Mouse (Mus musculus): Measurements from ENCODE around the gene Olfr549.

Gene Olfr549

DNA sequence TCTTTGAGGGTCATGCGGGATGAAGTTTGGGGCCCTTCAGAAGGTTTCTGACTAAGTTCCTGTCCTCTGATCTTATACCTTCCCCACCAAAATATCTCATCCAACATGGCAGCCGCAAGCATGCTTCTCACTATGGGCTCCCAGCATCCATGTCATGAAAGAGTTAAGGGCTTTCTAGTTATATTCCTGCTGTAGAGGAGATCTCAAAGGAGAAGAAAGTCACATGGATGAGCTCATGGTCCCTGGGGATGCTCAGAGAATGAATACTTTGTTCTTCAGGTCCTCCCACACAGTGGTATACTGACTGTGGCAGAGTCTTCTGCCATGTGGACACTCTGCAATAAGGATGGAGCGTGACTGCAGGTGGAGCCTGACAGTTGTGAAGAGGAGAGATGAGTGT is at the start of gene Olfr549:
Gene Olfr549, plus strand, starts transcription at position 301 of the 400 bp plus-strand sequence.
- H3K36me3 ChIP-seq (ENCODE audit: insufficient read depth, low read length) = no peaks in the 10 kb centered on the region
- TF ChIP-seq NANOG (IDR thresholded peaks at IDR 0.05; ENCODE audit: borderline replicate concordance, low read length) (no peak), POU5F1 (IDR thresholded peaks at IDR 0.05; ENCODE audit: borderline replicate concordance, low read length) (no peak), CTCF (conservative IDR thresholded peaks at IDR 0.05; ENCODE audit: low read length) (no peak)
- H3K4me3 ChIP-seq (replicated peaks; ENCODE audit: low read length) = no peak within 1 kb of the TSS
- H3K9me3 ChIP-seq (ENCODE audit: low read length) = no peaks in the 10 kb centered on the region
- H3K27me3 ChIP-seq (ENCODE audit: insufficient read depth, low read length) = no peaks in the 10 kb centered on the region
- no peaks in the 10 kb centered on the region for H3K4me1 ChIP-seq (replicated peaks; ENCODE audit: low read depth, low read length)

DNA sequence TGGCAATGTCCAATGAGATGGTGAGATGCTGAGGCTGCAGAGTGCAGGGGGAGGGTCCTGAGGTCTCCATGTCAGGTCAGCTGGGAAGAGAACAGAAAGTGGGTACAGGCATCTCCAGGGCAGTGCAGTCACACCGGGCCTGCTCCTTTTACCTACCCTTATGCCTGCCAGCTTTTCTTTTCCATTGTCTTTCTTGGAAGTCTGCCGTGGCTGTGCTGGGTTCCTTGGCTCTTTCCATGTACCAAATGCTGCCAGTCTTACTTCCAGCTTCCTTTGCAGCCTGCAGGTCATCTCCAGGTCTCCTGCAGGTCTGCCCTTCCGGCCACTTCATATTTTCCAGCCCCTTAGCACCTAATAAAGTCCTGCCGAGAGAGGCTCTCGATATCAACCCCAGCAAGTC is 47.7 kb upstream of the Olfr549 start:
- Histone ChIP-seq H3K27me3 (ENCODE audit: insufficient read depth, low read length) (peaks cover 29% of the 10 kb centered on the region), H3K4me1 (replicated peaks; ENCODE audit: low read depth, low read length) (0 out of 2 replicates have a peak, but pooled peaks cover 3% of the 10 kb centered on the region), H3K36me3 (ENCODE audit: insufficient read depth, low read length) (no peaks in the 10 kb centered on the region), H3K9me3 (ENCODE audit: low read length) (no peaks in the 10 kb centered on the region), H3K4me3 (replicated peaks; ENCODE audit: low read length) (no peak overlapping the region)
- no peak for TF ChIP-seq NANOG (IDR thresholded peaks at IDR 0.05; ENCODE audit: borderline replicate concordance, low read length)
- TF ChIP-seq POU5F1 (IDR thresholded peaks at IDR 0.05; ENCODE audit: borderline replicate concordance, low read length) = no peak
- no peak for TF ChIP-seq CTCF (conservative IDR thresholded peaks at IDR 0.05; ENCODE audit: low read length)

DNA sequence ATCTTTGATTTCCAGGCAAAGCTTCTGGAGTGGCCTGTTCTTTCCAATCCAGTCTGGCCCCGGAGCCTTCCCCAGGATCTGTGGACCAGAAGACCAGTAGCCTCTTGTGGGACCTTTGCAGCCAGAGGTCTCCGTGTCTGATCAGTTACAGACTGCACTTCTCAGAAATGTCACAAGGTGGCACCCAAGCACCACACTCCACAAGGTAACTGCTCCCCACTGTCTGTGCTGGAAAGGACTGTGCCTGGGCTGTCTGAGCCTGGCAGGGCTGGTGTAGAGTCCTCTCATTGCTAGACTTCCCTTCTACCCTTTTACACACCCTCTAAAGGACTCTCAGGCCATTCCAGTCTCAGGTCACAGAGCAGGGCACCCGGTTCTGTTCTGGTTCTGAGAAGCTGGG is 42.8 kb upstream of the Olfr549 start:
- Histone ChIP-seq H3K9me3 (ENCODE audit: low read length) (no peaks in the 10 kb centered on the region), H3K27me3 (ENCODE audit: insufficient read depth, low read length) (peaks cover 35% of the 10 kb centered on the region), H3K4me1 (replicated peaks; ENCODE audit: low read depth, low read length) (peaks cover 5% of the 10 kb centered on the region; the same call in 1 of the 2 replicates), H3K36me3 (ENCODE audit: insufficient read depth, low read length) (no peaks in the 10 kb centered on the region), H3K4me3 (replicated peaks; ENCODE audit: low read length) (no peak overlapping the region)
- TF ChIP-seq CTCF (conservative IDR thresholded peaks at IDR 0.05; ENCODE audit: low read length) (peak; percentile 82), NANOG (IDR thresholded peaks at IDR 0.05; ENCODE audit: borderline replicate concordance, low read length) (no peak), POU5F1 (IDR thresholded peaks at IDR 0.05; ENCODE audit: borderline replicate concordance, low read length) (no peak)

DNA sequence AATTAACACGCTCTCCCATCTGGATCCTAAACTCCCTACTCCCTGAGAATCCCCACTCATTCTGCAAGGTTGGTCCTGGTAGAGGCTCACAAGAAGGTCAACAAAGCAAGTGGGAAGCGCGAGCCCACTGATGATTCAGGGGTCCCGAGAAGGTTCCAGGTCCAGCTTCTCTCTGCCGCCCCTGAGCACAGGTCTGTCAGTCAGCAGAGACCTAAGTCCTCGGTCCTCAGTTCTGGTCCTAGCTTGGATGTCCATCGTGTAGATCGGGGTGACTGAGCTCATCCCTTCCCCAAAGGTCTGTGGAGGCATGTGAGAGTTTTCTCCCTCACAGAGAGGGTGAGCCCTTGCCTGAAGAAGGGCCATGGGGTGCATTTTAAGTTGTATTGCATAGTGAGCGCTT is 41.6 kb upstream of the Olfr549 start:
- H3K4me3 ChIP-seq (replicated peaks; ENCODE audit: low read length) = no peak overlapping the region

DNA sequence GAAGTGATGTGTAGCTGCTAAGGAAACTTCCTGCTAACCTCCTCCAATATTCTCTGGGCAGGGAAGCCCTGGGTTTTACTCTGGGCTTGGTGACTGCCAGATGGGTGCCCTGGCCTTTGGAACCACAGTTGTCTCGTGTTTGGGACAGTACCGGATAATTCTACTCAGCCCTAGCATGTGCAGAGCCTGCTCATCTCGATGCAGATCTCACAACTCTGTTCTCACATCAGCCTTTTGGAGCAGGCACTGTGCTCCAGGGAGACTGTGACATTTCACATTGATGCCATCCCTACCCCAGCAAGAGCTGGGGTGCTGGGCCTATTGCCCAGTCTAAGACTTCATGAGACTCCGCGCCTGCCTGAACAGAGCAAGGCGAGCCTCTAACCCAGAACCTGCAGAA is 41.0 kb upstream of the Olfr549 start:
- no peak for TF ChIP-seq NANOG (IDR thresholded peaks at IDR 0.05; ENCODE audit: borderline replicate concordance, low read length)
- no peak for TF ChIP-seq CTCF (conservative IDR thresholded peaks at IDR 0.05; ENCODE audit: low read length)
- TF ChIP-seq POU5F1 (IDR thresholded peaks at IDR 0.05; ENCODE audit: borderline replicate concordance, low read length) = no peak
- H3K9me3 ChIP-seq (ENCODE audit: low read length) = no peaks in the 10 kb centered on the region
- H3K36me3 ChIP-seq (ENCODE audit: insufficient read depth, low read length) = no peaks in the 10 kb centered on the region
- H3K4me3 ChIP-seq (replicated peaks; ENCODE audit: low read length) = no peak overlapping the region
- peaks cover 42% of the 10 kb centered on the region for H3K27me3 ChIP-seq (ENCODE audit: insufficient read depth, low read length)
- H3K4me1 ChIP-seq (replicated peaks; ENCODE audit: low read depth, low read length) = peaks cover 10% of the 10 kb centered on the region; the same call in 1 of the 2 replicates

More for the DNA sequence above, 41.6 kb upstream of the Olfr549 start:
- H3K9me3 ChIP-seq (ENCODE audit: low read length) = no peaks in the 10 kb centered on the region
- no peaks in the 10 kb centered on the region for H3K36me3 ChIP-seq (ENCODE audit: insufficient read depth, low read length)
- H3K4me1 ChIP-seq (replicated peaks; ENCODE audit: low read depth, low read length) = peaks cover 5% of the 10 kb centered on the region; the same call in 1 of the 2 replicates
- peaks cover 37% of the 10 kb centered on the region for H3K27me3 ChIP-seq (ENCODE audit: insufficient read depth, low read length)
- no peak for TF ChIP-seq NANOG (IDR thresholded peaks at IDR 0.05; ENCODE audit: borderline replicate concordance, low read length)
- no peak for TF ChIP-seq CTCF (conservative IDR thresholded peaks at IDR 0.05; ENCODE audit: low read length)
- no peak for TF ChIP-seq POU5F1 (IDR thresholded peaks at IDR 0.05; ENCODE audit: borderline replicate concordance, low read length)

DNA sequence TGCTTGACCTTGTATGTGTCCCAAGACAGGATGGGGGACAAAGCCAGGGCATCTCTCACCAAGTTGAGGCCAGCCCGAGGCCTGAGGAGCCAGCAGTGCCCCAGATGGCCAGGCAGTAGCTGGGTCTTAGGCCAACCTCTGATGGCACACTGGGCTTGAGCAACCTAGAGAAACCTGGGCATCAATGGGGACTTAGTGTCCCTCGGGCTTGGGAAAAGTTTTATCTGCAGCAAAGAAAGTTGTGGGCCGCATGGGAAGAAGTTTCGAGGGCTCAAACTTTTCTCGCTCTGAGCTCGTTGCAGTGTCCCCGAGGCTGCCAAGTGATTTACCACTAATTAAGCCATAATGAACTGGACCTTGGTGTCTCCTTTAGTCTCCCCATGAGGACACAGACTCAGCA is 39.9 kb upstream of the Olfr549 start:
- Histone ChIP-seq H3K27me3 (ENCODE audit: insufficient read depth, low read length) (peaks cover 47% of the 10 kb centered on the region), H3K4me3 (replicated peaks; ENCODE audit: low read length) (no peak overlapping the region), H3K4me1 (replicated peaks; ENCODE audit: low read depth, low read length) (peaks cover 10% of the 10 kb centered on the region; the same call in 1 of the 2 replicates), H3K9me3 (ENCODE audit: low read length) (no peaks in the 10 kb centered on the region), H3K36me3 (ENCODE audit: insufficient read depth, low read length) (no peaks in the 10 kb centered on the region)
- TF ChIP-seq CTCF (conservative IDR thresholded peaks at IDR 0.05; ENCODE audit: low read length) (no peak), NANOG (IDR thresholded peaks at IDR 0.05; ENCODE audit: borderline replicate concordance, low read length) (no peak), POU5F1 (IDR thresholded peaks at IDR 0.05; ENCODE audit: borderline replicate concordance, low read length) (no peak)

DNA sequence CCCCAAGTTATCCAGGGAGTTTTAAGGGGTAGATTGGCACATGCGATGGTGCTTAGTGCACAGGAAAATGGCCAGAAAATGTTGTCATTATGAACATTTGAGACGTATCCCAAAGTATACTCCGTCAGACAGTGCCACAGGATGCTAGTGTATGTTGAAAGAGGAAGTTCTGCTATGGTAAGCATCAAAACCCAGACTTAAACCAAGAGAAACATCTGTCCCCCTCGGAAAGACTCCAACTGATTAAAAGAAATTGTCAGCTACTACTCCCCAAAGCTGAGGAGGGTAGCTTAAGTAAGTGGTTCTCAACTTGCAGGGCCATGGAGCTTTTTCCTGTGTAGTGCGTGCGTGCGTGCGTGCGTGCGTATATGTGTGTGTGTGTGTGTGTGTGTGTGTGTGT is 37.7 kb upstream of the Olfr549 start:
- Histone ChIP-seq H3K27me3 (ENCODE audit: insufficient read depth, low read length) (peaks cover 58% of the 10 kb centered on the region), H3K4me3 (replicated peaks; ENCODE audit: low read length) (no peak overlapping the region), H3K4me1 (replicated peaks; ENCODE audit: low read depth, low read length) (peaks cover 7% of the 10 kb centered on the region; the same call in 1 of the 2 replicates), H3K36me3 (ENCODE audit: insufficient read depth, low read length) (no peaks in the 10 kb centered on the region), H3K9me3 (ENCODE audit: low read length) (no peaks in the 10 kb centered on the region)
- TF ChIP-seq POU5F1 (IDR thresholded peaks at IDR 0.05; ENCODE audit: borderline replicate concordance, low read length) = no peak
- TF ChIP-seq NANOG (IDR thresholded peaks at IDR 0.05; ENCODE audit: borderline replicate concordance, low read length) = no peak
- TF ChIP-seq CTCF (conservative IDR thresholded peaks at IDR 0.05; ENCODE audit: low read length) = no peak

DNA sequence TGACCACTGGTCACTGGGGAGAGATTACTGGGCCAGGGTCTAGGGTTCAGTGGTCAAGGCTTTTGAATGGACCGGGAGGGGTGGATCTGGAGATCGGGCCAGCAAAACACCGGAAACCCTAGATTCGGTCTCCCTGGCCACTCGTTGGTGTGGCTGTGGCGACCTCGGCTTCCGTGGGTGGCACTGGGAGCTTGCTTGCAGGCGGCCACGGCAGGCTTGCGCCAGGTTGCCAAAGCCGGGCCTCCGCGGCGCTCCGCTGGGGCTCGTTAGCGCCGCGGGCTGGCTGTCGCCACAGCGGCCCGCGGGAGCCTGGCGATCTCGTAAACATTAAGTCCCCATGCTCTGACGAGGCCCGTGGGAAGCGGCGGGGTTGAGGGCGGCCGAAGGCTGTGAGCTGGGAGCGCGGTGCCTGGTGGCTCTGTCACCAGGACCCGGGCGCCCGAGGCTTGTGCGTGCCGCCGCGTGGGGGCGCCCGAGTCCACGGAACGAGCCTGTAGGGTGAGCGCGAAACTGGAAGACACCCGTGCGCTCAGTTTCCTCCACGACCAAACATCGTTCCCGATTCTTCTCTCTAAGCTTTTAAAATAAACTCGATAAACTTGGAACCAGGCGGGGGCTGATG is 36.7 kb upstream of the Olfr549 start:
- H3K27me3 ChIP-seq (ENCODE audit: insufficient read depth, low read length) = peaks cover 57% of the 10 kb centered on the region
- peaks cover 7% of the 10 kb centered on the region; the same call in 1 of the 2 replicates for H3K4me1 ChIP-seq (replicated peaks; ENCODE audit: low read depth, low read length)
- peak overlapping the region; percentile 79 for H3K4me3 ChIP-seq (replicated peaks; ENCODE audit: low read length)
- H3K36me3 ChIP-seq (ENCODE audit: insufficient read depth, low read length) = no peaks in the 10 kb centered on the region
- no peak for TF ChIP-seq POU5F1 (IDR thresholded peaks at IDR 0.05; ENCODE audit: borderline replicate concordance, low read length)
- no peak for TF ChIP-seq NANOG (IDR thresholded peaks at IDR 0.05; ENCODE audit: borderline replicate concordance, low read length)
- TF ChIP-seq CTCF (conservative IDR thresholded peaks at IDR 0.05; ENCODE audit: low read length) = no peak
- no peaks in the 10 kb centered on the region for H3K9me3 ChIP-seq (ENCODE audit: low read length)
